Mouse (Mus musculus) thymus, adult 2 months (tissue): ENCODE results near the gene Gm26741. TPM values are rescaled to one million over a fixed set of nuclear protein-coding genes. Genes with fewer than 3 reads are reported as not detected.
"Not testable (repeated sequence)": the region's sequence is repeated elsewhere in the genome, so short reads cannot be mapped to it uniquely, and the experiment has no call there.

Experiments used
- DNase-seq: peaks from one replicate; pipeline ENCODE4 v3.0.0; 2021
- H3K27ac ChIP-seq: fragments of 200-500 bp; 2 replicates; pipeline ENCODE4 v1.5.1; 2012; ENCODE audit warnings: low read length, control low read depth; ENCODE audit not compliant: control insufficient read depth, insufficient read depth
- H3K27me3 ChIP-seq: fragments of 200-500 bp; 2 replicates; pipeline ENCODE4 v1.6.1; 2012; ENCODE audit warnings: mild to moderate bottlenecking, low read length, moderate library complexity, mixed read lengths; ENCODE audit not compliant: control insufficient read depth, insufficient read depth
- H3K36me3 ChIP-seq: fragments of 200-500 bp; 2 replicates; pipeline ENCODE4 v1.6.1; 2012; ENCODE audit warnings: mild to moderate bottlenecking, low read length, moderate library complexity; ENCODE audit not compliant: control insufficient read depth, insufficient read depth
- H3K4me1 ChIP-seq: fragments of 200-500 bp; replicated peaks from 2 replicates; pipeline ENCODE4 v1.6.1; 2012; ENCODE audit warnings: low read length; ENCODE audit not compliant: control insufficient read depth, insufficient read depth
- H3K4me3 ChIP-seq: fragments of 200-500 bp; 2 replicates; pipeline ENCODE4 v1.5.1; 2012; ENCODE audit warnings: mild to moderate bottlenecking, low read length, control low read depth, moderate library complexity; ENCODE audit not compliant: control insufficient read depth, insufficient read depth
- CTCF ChIP-seq: fragments of 200-500 bp; IDR thresholded peaks from 2 replicates; pipeline ENCODE4 v1.5.1; 2012; ENCODE audit warnings: mild to moderate bottlenecking, control low read depth, low read length, moderate library complexity, borderline replicate concordance; ENCODE audit not compliant: control insufficient read depth, poor library complexity, insufficient read depth; ENCODE audit errors: extremely low read depth
- POLR2A ChIP-seq: fragments of 200-500 bp; IDR thresholded peaks from 2 replicates; pipeline ENCODE4 v1.6.1; 2012; ENCODE audit warnings: mild to moderate bottlenecking, low read length, control low read depth, moderate library complexity; ENCODE audit not compliant: control insufficient read depth, poor library complexity, insufficient read depth; ENCODE audit errors: extremely low read depth
- WGBS: fragments of 180-500 bp; shearing (Covaris S2); methylation state at CpG from one replicate; pipeline ENCODE4 v1.1.7; 2018; 5-methylcytosine and 5-hydroxymethylcytosine counted together
- polyA plus RNA-seq: library from polyadenylated mRNA; depleted of rRNA; stranded (reverse); fragments of >200 nt; gene quantifications from 2 replicates; pipeline ENCODE4 v1.2.3, GENCODE M21; 2012; rRNA removed

Gene Gm26741
- polyA plus RNA-seq = not detected in 2 replicates

- no peak for TF ChIP-seq CTCF
- no peak for TF ChIP-seq POLR2A
- DNase-seq = no peak
- no peak within 1 kb of the TSS for H3K4me3 ChIP-seq
- WGBS = 90% methylated on average over 2 of the region's 2 CpGs
- no peaks in the 10 kb centered on the region for H3K4me1 ChIP-seq
- H3K36me3 ChIP-seq = no peaks in the 10 kb centered on the region
- H3K27ac ChIP-seq = no peak within 1 kb of the TSS
- H3K27me3 ChIP-seq = no peaks in the 10 kb centered on the region
Measured at GRCm38 (mm10) chr10:52358467-52358866, at the start of gene Gm26741. Gm26741 (plus strand) TSS chr10:52358767.

- no peak overlapping the region for H3K4me3 ChIP-seq
- no peaks in the 10 kb centered on the region for H3K27me3 ChIP-seq
- TF ChIP-seq POLR2A (no peak), CTCF (no peak)
- H3K4me1 ChIP-seq = no peaks in the 10 kb centered on the region
- no peak for DNase-seq
- H3K27ac ChIP-seq = no peak overlapping the region
- no peaks in the 10 kb centered on the region for H3K36me3 ChIP-seq
- WGBS = 65% methylated on average over 8 of the region's 8 CpGs
Measured at GRCm38 (mm10) chr10:52309196-52309595, 49.4 kb upstream of the Gm26741 start.

GRCm38 (mm10) chr10:52319506-52320286 lies 38.9 kb upstream of the Gm26741 start:
- no peak for TF ChIP-seq POLR2A
- TF ChIP-seq CTCF = no peak
- 97% methylated on average over 28 of the region's 28 CpGs for WGBS
- no peak overlapping the region for H3K27ac ChIP-seq

GRCm38 (mm10) chr10:52321918-52322317 lies 36.6 kb upstream of the Gm26741 start:
- Histone ChIP-seq H3K4me3 (no peak overlapping the region), H3K27ac (no peak overlapping the region), H3K27me3 (no peaks in the 10 kb centered on the region), H3K4me1 (no peaks in the 10 kb centered on the region), H3K36me3 (no peaks in the 10 kb centered on the region)
- TF ChIP-seq CTCF (no peak), POLR2A (no peak)
- no peak for DNase-seq
- WGBS = 92% methylated on average over 3 of the region's 3 CpGs

More at GRCm38 (mm10) chr10:52319506-52320286, 38.9 kb upstream of the Gm26741 start:
- Histone ChIP-seq H3K36me3 (no peaks in the 10 kb centered on the region), H3K4me1 (no peaks in the 10 kb centered on the region), H3K4me3 (no peak overlapping the region), H3K27me3 (no peaks in the 10 kb centered on the region)
- DNase-seq = no peak

GRCm38 (mm10) chr10:52331007-52331406 lies 27.6 kb upstream of the Gm26741 start:
- no peak overlapping the region for H3K27ac ChIP-seq
- no peaks in the 10 kb centered on the region for H3K27me3 ChIP-seq
- DNase-seq = peak; percentile 25
- TF ChIP-seq CTCF = no peak
- no peak for TF ChIP-seq POLR2A
- H3K4me3 ChIP-seq = no peak overlapping the region
- H3K4me1 ChIP-seq = no peaks in the 10 kb centered on the region
- WGBS = 0% methylated on average over 1 of the region's 1 CpGs
- H3K36me3 ChIP-seq = no peaks in the 10 kb centered on the region

- WGBS = 100% methylated on average over 4 of the region's 4 CpGs
- not testable (repeated sequence) for H3K4me3 ChIP-seq, H3K27me3 ChIP-seq, H3K4me1 ChIP-seq, H3K27ac ChIP-seq, DNase-seq
- peaks cover 11% of the 10 kb centered on the region for H3K36me3 ChIP-seq
Measured at GRCm38 (mm10) chr10:52343324-52343723, 15.2 kb upstream of the Gm26741 start.

- TF ChIP-seq POLR2A (no peak), CTCF (no peak)
- DNase-seq = no peak
- Histone ChIP-seq H3K4me1 (no peaks in the 10 kb centered on the region), H3K36me3 (peaks cover 12% of the 10 kb centered on the region), H3K27ac (no peak overlapping the region), H3K4me3 (no peak overlapping the region), H3K27me3 (no peaks in the 10 kb centered on the region)
- WGBS = 94% methylated on average over 9 of the region's 9 CpGs
Measured at GRCm38 (mm10) chr10:52353184-52353583, 5.4 kb upstream of the Gm26741 start.
